Mouse (Mus musculus) kidney, adult 9 months (tissue): ENCODE measurements around the gene Edn2.

Source experiments
- DNase-seq: peaks from one replicate; pipeline ENCODE4 v3.0.0; 2022

Edn2 gene

GRCm38 (mm10) chr4:120206471-120206891, 45.5 kb downstream of the Edn2 start:
- no peak for DNase-seq

GRCm38 (mm10) chr4:120212080-120212479, 51.1 kb downstream of the Edn2 start:
- DNase-seq, result no peak

GRCm38 (mm10) chr4:120212812-120213211, 51.8 kb downstream of the Edn2 start:
- DNase-seq, result no peak

- peak; percentile 24 for DNase-seq
Observed at GRCm38 (mm10) chr4:120215915-120216591, 55.0 kb downstream of the Edn2 start.

GRCm38 (mm10) chr4:120216883-120217282, 55.9 kb downstream of the Edn2 start:
- DNase-seq, result no peak
